Mouse (Mus musculus) spleen, adult 2 months (tissue): Measurements from ENCODE around the gene Tmcc2.

Experiments used
- CTCF ChIP-seq: fragments of 200-500 bp; IDR thresholded peaks from 2 replicates; pipeline ENCODE4 v1.5.1; 2011; ENCODE audit warnings: mild to moderate bottlenecking, inconsistent platforms; ENCODE audit not compliant: insufficient read depth, insufficient read length, insufficient replicate concordance; ENCODE audit errors: extremely low read depth
- POLR2A ChIP-seq: fragments of 200-500 bp; IDR thresholded peaks from 2 replicates; pipeline ENCODE4 v1.6.1; 2011; ENCODE audit warnings: low read depth, low read length, inconsistent platforms

- TF ChIP-seq CTCF (no peak), POLR2A (no peak)
Observed at GRCm38 (mm10) chr1:132436960-132437359, 45.9 kb upstream of the Tmcc2 start.
